Mouse (Mus musculus): ENCODE data around the gene Cmtm6. TPM values are rescaled to one million over a fixed set of nuclear protein-coding genes. Genes with fewer than 3 reads are reported as not detected.

The Cmtm6 gene
- 118 TPM for polyA plus RNA-seq (2014; fragmentation: Illumina TruSeq; extraction: RNeasy Lipid Tissue Mini Kit (QIAGEN cat#74804); ENCODE audit: low read depth, low replicate concordance)

DNA sequence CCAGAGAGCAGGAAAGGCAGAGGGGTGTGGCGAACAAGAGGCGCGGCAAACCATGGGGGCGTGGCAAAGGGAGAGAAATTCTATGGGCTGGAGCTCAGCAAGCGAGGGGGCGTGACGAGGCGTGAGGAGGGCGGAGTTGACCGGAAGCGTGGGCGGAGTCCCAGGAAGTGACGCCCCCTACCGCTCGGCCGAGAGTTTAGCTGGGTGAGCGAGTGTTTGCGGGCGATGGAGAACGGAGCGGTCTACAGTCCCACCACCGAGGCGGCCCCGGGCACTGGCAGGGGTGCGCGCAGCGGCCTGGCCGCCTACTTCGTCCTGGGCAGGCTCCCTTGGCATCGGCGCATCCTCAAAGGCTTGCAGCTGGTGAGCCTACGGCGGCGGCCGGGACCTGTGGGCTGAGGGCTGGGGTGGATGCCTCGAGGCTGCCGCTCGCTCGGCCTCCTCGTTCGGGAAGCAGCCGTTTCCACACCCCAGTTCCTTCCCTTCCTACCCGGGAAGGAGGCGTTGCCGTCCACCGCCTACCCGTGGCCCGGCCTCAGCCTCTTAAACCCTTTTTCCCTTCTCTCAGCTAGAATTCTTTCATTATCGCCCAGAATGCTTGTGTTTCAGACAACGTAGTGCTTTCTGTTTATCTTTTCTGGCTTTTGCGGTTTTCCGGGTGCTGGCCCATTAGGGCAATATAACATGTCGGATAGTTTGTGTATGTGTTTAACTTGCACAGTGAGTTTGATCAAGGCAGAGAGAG lies at the start of gene Cmtm6:
Gene Cmtm6, plus strand, starts transcription at position 106 of the 745 bp plus-strand sequence.

DNA sequence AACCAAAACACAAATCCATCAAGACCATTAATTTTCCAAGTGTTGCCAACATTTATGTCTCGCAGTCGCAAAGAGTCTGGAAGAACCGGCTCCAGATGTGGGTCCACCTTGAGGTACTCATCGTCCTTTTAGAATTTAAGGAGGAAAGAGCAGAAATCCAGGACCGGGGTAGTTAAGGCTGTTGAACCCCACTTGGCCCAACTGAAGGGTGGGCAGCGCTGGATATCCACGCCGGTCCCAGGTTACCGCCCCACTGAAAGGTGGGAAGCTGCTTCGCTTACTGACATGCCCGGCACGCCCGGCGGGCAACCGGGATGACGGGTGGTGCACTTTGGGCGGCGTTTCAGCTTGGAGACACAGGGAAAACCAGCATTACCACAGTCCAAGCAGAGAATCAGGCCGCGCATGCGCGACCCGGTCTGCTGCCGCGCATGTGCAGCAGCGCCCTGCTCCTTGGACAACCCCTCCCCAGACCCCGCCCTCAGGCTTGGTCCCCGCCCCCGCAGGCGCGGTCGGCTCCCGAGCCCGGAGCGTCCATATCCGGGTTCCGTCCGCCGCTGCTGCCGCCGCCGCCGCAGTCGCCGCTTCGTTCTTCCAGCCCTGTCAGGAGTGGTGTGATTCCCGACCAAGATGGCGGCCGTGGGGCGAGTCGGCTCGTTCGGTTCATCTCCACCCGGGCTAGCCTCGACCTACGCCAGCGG lies 42.5 kb upstream of the Cmtm6 start, which contains the start of gene Dync1li1:
Gene Dync1li1, plus strand, starts transcription at position 539 of the 701 bp plus-strand sequence.

DNA sequence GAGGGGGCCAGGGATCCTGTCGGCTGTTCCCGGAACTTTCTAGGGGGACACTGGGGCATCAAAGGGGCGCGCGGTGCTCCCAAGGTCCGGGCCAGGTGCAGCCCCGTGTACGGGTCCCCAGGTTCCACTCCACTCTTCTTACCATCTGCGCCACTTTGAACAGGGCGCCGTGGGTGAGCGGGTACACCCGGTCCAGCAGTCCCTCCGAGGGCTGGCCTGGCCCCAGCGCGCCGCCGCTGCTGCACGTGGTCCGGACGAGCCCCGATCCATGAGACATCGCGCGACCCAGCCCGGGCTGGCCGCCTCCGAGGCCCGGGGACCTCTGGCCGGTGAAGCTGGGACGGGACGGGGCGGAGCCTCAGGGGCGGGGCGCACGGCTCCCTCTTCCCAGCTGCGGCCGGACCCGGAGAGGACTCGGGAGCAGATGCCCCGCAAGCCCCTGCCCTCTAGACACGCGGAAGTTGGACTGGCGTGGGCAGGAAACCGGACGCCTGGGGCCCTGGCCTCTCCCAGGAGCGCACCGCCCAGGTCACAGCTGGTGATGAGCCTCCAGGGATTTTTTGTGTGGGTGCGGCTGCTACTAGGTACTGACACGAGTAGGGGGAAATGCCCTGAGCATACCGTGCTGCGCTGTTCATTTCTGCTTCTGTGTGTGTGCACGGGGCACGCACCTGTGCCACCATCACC lies 50.8 kb downstream of the Cmtm6 start, which contains the start of gene Cmtm7:
Gene Cmtm7, minus strand, starts transcription at position 331 of the 687 bp plus-strand sequence.

Other genes with a start within 250 kb of the Cmtm6 start
- gene Ccr4, start 226.2 kb upstream of the Cmtm6 start, polyA plus RNA-seq (2014; fragmentation: Illumina TruSeq; extraction: RNeasy Lipid Tissue Mini Kit (QIAGEN cat#74804); ENCODE audit: low read depth, low replicate concordance), result not detected
- not detected for gene C130032M10Rik, start 215.4 kb upstream of the Cmtm6 start, polyA plus RNA-seq (2014; fragmentation: Illumina TruSeq; extraction: RNeasy Lipid Tissue Mini Kit (QIAGEN cat#74804); ENCODE audit: low read depth, low replicate concordance)
- not detected for gene Trim71, start 166.7 kb upstream of the Cmtm6 start, polyA plus RNA-seq (2014; fragmentation: Illumina TruSeq; extraction: RNeasy Lipid Tissue Mini Kit (QIAGEN cat#74804); ENCODE audit: low read depth, low replicate concordance)
- 32.7 TPM for gene Cnot10, start 90.9 kb upstream of the Cmtm6 start, polyA plus RNA-seq (2014; fragmentation: Illumina TruSeq; extraction: RNeasy Lipid Tissue Mini Kit (QIAGEN cat#74804); ENCODE audit: low read depth, low replicate concordance)
- 52.2 TPM for gene Dync1li1, start 42.3 kb upstream of the Cmtm6 start, polyA plus RNA-seq (2014; fragmentation: Illumina TruSeq; extraction: RNeasy Lipid Tissue Mini Kit (QIAGEN cat#74804); ENCODE audit: low read depth, low replicate concordance)
- gene Cmtm7, start 50.7 kb downstream of the Cmtm6 start, polyA plus RNA-seq (2014; fragmentation: Illumina TruSeq; extraction: RNeasy Lipid Tissue Mini Kit (QIAGEN cat#74804); ENCODE audit: low read depth, low replicate concordance), result 0.97 TPM
- 12.5 TPM for gene Cmtm8, start 113.0 kb downstream of the Cmtm6 start, polyA plus RNA-seq (2014; fragmentation: Illumina TruSeq; extraction: RNeasy Lipid Tissue Mini Kit (QIAGEN cat#74804); ENCODE audit: low read depth, low replicate concordance)
- 45.0 TPM for gene Gpd1l, start 202.9 kb downstream of the Cmtm6 start, polyA plus RNA-seq (2014; fragmentation: Illumina TruSeq; extraction: RNeasy Lipid Tissue Mini Kit (QIAGEN cat#74804); ENCODE audit: low read depth, low replicate concordance)
- 0.77 TPM for gene Osbpl10, start 247.5 kb downstream of the Cmtm6 start, polyA plus RNA-seq (2014; fragmentation: Illumina TruSeq; extraction: RNeasy Lipid Tissue Mini Kit (QIAGEN cat#74804); ENCODE audit: low read depth, low replicate concordance)